Mouse (Mus musculus) urinary bladder, postnatal 14 days (tissue): ENCODE results near the gene Slc28a3.

Experiments
- DNase-seq: peaks from one replicate; pipeline ENCODE4 v3.0.0; 2021; ENCODE audit warnings: low spot score

Gene Slc28a3

DNA sequence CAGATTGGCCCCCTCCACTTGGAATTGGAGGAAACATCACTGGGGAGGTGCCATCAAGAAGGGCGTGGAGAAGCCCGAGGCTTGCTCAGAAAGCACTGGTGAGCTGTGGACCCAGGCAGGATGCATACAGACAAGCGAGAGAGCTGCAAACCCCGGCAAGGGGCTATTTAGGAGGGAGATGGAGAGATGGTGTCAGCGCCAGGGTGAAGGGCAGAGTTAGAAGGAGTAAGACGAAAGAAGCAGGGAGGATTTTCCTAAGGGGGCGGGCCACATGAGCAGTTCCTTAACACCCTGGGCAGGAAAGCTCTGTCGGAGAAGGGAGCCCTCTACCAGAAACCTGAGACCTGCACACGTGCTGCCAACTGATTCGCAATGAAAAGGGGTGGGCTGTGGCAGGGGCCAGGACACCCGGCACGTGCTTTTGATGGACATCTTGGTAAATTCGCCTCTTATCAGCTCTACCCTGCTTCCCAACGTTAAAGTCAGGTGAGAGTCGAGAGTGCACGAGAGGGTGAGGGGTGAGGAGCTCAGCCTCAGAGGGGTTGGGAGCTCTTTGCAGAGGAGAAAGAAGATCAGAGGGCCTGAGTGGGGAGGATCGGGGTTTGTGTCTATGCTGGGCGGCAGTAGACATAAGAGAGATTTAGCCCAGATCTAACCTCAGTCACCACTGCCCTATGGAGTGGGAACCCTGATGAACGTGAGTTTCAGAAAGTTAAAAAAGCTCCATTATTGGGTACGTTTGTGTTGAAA is 87.5 kb downstream of the Slc28a3 start:
- DNase-seq = no peak

DNA sequence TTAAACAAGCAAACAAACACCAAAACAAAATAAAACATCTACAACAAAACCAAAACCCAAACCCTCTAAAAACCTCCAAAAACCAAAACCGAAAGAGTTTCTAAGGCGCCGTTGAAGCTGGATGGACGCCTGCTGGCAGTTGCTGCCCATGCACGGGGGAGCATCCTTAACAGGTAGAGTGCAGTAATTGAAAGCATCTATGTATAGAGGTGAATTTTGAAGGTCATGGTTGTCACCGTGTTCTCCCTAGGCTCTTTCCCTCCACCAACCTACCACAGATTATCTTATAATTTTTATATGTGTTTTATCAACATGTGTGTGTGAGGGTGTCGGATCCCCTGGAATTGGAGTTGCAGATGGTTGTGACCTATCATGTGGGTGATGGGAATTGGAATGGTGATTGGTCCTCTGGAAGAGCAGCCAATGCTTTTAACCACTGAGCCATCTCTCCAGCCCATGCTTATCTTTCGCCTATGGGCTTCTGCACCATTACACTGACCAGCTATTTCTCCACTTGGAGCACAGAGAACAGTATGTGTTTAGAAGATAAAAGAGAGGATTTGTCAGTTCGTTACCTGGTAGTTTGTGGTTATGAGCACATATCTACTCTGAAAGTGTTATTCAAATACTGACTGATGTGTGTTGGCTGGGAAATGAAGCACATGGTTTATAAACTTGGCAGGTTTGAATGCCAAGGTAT is 89.2 kb downstream of the Slc28a3 start:
- no peak for DNase-seq

DNA sequence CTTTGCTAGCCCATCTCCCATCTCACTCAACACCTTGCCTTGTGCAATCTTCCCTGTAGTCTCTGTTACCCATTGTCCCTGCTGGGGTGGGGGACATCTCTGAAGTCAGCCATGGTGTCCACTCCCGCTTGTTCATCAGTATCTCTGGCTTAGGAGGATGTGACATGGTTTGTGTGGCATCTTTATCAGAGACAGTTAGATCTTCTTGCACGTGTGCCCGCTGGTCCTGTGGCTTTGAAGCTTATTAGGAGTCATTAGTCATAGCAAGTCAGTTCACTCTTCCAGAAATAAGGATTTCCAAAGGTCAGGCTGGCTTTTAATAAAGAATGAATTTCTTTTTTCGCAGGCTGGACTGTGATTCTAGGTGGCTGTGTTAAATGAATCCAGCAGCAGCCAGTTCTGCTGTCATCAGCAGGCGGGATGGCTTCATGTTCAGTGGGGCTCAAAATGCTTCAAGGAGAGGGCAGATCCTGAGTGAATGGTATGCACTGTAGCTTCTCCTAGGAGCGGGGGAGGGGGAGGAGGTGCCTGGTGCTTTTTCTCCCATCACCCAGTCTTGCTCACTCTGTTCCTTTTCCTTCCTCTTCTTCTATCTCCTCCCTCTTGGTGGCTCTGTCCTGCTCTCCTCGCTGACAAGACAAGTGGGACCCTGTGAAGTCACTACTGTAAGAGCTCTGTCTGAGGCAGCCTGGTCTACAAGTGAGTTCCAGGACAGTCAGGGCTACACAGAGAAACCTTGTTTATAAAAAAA is 89.9 kb downstream of the Slc28a3 start:
- DNase-seq = no peak

DNA sequence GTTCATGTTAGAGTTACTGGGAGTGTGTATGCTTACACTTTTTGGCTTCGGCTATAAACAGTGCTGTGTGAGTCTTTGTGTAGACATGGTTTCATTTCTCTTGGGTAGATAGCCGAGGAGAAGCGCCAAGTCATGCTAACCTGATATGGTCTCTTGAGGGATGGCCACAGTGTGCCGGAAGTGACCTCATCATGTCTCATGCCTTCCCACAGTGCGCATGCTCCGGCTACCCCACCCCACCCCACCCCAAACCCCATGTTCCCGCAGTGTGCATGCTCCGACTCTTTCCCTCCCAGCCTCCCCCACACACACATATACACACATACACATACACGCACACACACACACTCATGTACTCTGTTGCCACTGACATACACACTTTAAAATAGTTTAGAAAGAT is 90.6 kb downstream of the Slc28a3 start:
- DNase-seq = no peak

DNA sequence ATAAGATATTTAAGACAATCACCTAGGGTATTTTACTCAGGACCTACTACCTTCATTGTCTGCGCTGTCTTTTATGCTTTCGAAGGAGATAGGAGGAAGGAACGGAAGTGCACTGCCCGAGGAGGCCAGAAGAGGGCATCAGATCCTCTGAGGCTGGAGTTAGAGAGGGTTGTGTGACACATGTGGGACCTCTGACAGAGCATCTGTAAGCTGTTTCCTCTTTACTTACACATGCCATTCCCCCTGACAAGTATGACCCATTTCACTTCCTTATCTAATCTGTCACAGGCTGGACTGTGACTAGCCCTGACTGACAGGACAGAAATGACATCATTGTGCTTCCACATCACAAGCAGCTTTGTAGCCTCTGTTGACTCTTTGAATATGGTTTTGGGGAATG is 94.4 kb downstream of the Slc28a3 start:
- DNase-seq = no peak

DNA sequence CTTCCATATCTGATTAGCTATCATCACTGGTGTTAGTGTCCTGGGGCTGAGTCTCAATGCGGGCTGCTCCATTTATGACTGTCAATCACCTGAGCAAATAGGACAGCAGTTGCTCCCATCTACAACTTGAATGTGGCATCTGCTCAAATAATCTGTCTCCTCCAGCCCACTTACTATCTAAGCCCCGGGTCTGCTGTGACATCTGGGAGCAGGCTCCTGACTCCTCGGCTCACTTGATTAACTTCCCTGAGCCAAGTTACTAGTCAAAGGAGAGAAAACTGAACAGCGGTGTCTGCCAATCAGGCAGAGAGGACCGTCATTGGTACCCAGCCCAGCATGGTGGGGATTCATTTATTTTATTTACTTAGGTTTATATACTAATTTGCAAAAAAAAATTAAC is 95.0 kb downstream of the Slc28a3 start:
- DNase-seq = no peak

DNA sequence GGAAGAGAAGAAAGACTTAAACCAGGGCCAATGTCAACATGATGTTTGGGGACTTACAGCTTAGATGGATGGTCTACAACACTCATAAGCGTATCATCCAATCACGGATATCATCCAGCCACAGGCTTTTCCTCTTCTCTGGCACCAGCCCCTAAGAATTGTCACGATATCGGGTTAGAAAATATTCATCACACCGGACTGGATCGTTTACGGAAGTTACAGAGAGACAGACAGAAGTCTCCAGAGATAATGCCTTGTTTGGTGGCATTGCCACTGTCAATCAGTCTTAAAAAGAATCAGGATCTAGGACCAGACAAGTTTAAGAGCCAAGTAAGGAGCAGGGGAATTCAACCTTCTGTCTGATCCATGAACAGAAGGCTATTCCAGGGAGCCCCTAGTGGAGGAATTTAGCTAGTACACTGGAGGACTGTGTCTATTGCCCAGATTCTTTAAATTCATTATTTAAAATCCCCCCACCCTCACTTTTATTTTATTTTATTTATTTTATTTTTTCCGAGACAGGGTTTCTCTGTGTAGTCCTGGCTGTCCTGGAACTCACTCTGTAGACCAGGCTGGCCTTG is 96.4 kb downstream of the Slc28a3 start:
- DNase-seq = no peak

DNA sequence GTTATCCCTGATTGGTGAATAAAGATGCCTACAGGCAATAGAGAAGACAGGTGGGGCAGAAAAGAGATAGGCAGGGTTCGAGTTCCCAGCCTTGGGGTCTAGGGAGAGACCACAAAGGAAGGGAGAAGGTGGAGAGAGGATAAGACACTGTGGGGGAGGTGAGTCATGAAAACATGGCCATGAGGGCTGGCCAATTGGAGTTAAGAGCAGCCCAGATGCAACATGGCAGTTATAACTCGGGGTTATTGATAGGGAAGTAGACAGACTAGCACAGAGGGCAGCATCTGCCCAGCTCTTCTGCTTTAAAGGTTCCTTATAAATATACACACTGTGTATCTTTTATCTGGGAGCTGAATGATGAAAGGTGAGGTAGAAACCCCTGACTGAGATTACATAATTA is 98.8 kb downstream of the Slc28a3 start:
- no peak for DNase-seq

DNA sequence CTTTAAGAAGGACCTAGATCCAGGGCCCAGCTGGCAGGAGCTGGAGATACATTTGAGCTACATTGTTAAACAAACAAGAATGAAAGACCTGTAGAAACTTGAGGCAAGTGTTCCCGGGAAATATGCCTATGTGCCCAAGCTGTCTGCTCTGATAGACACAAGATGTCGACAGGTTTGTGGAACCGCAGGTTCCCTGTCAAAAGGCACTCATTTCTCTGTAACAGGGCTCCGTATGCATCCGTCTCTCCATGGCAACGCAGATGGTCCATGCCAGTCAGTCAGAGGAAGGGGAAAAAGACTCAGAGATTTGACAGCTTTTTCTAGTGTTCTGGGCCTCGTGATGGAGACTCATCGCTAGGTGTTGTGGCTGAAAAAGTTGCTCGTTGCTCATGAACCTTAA is 99.4 kb downstream of the Slc28a3 start:
- no peak for DNase-seq

DNA sequence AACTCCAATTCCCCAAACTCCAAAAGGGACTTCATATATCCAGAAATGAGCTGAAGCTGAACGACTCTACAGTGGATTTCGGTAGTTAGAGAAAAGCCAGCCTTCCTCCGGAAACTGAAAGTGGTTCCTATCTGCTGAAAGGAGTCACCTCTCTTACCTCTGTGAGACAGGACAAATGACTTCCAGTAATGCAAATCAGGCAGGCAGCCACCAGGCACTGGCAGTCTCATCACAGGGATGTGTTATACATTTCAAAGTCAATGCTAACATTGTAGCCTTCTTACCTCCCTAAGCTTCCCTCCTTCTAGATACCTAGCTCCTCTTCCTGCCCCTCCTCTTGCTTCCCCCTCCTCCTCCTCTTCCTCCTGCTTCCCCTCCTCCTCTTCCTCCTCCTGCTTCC is 101.4 kb downstream of the Slc28a3 start:
- no peak for DNase-seq

DNA sequence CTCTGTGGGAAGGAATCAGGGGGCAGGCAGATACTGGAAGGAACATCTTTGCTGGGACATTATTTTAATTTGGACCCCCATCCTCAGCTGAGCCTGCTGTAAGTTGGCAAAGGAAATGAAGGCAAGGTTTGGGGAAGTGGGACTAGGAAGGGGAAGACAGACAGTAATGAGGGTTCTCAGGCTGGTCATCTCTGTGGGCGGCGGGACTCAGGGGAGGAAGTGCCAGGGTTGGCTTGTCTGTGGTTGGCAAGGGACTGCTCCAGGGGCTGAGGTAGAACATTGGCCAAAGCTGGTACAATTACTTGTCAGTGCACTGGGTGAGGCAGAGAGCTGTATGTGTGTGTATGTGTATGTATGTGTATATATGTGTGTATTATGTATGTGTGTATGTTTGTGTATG is 107.1 kb downstream of the Slc28a3 start:
- no peak for DNase-seq

DNA sequence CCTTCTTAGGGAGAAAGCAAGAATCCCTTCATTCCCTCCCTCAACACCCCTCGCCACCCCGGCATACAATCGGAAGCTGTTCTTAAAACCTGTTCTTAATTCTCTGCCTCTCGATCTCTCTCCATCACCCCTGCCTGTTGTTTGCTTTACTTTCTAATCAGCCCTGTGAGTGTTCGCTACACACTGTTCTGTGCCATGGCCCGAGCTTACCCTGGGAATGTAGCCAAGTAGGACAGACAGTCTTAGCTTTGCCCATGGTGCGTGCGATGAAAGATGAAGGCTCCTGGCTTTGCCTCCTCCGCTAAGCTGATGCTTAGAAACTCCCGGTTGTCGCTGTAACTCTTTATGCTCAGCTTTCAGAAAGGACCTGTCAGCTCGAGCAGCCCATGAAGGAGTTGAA is 112.9 kb downstream of the Slc28a3 start:
- DNase-seq = no peak
